Mouse (Mus musculus): ENCODE measurements at regions not wholly inside any gene's neighbourhood (a gene's known extent, or its start where the extent isn't known, plus 50 kb on each side); places are given as distances from the start of the nearest gene placed in this dataset.

DNA sequence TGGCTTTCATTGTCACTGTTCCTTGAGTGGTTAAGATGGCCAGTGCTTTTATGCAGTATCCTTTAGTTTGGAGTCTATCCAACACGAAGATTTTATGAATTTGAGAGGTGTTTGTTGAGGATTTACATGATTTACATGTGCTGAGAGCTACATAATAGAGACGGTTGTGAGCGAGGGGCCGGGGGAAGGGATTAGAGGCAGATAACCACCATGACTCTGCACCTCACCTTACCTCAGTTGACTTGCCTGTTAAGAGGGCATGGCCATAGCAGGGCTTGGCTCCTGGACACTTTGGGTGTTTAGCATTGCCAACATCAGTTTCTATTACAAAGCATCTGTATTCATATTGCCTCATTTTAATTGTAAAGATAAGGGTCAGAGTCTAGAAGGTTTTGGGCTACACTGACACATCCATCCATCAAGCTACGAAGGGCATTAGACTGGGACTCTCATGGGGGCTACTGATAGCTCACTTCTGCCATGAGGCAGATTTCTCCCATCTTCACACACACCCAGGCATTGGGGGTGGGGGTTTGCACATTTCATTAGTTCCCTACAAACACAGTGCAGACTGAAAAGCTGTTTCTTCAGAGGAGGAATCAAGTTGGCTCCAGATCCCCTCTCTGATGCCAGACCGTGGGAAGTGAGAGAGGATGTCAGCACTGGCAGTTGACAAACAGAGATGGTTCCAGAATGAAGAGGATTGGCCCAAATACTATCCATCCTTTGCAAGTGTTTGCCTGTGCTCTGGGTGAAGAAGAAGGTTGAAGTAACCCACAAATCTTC lies 139.9 kb downstream of the Gm11011 start:
- Histone ChIP-seq H3K4me2 (no peak overlapping the region), H3K9me3 (no peaks in the 10 kb centered on the region), H3K36me3 (no peaks in the 10 kb centered on the region), H3K4me1 (replicated peaks) (no peaks in the 10 kb centered on the region), H3K9ac (replicated peaks) (no peak overlapping the region), H3K27me3 (no peaks in the 10 kb centered on the region), H3K27ac (no peak overlapping the region), H3K4me3 (replicated peaks) (no peak overlapping the region)
- no peak for ATAC-seq (ENCODE audit: insufficient number of reproducible peaks, insufficient read depth, low FRiP score, low TSS enrichment, low read depth)
- 86% methylated on average over 6 of the region's 6 CpGs for WGBS

DNA sequence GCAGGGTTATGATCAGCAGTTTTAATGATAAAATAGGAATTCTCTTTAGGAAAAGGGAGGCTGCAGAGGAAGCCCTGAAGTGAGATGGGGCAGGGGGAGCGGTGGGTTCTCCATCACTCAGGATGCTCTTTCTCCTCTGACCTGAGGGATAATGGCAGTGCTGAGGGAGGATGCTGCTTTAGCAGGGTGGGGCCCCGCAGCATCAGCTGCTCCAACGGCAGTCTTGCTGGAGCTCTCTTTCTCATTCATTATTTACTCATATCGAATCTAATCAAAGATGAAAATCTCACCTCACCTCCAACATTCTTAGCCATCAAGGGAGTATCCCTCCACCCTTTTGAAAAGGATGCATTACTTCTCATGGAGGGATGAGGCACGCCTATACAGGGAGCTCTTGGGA lies 141.7 kb downstream of the Gm11011 start:
- no peaks in the 10 kb centered on the region; the same call in 1 of the 2 replicates for H3K9me3 ChIP-seq
- H3K9ac ChIP-seq (replicated peaks), result no peak overlapping the region
- H3K4me1 ChIP-seq (replicated peaks), result no peaks in the 10 kb centered on the region
- H3K27ac ChIP-seq, result no peak overlapping the region
- WGBS, result 87% methylated on average over 5 of the region's 5 CpGs
- H3K4me3 ChIP-seq (replicated peaks), result no peak overlapping the region
- no peaks in the 10 kb centered on the region for H3K27me3 ChIP-seq
- no peak overlapping the region for H3K4me2 ChIP-seq
- H3K36me3 ChIP-seq, result no peaks in the 10 kb centered on the region
- no peak for ATAC-seq (ENCODE audit: insufficient number of reproducible peaks, insufficient read depth, low FRiP score, low TSS enrichment, low read depth)

DNA sequence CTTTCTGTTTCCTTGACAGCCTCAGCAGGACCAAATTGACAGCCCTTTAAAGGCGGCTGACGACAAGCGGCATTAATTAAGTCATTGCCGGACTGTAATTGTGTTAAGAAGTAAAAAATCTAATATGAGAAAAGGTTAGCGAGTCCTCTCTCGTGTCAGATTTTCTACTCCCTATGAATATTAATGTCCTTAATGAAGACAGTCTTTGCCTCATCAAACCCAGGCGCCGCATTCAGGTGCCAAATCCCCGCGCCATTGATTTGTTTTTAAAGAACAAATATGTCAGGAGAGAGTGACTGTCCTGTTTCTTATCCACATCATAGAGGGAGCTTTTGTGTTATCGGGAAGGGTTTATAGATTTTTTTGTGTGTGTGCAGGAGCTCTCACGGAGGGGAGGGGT lies 142.2 kb downstream of the Gm11011 start:
- Histone ChIP-seq H3K27me3 (no peaks in the 10 kb centered on the region), H3K27ac (no peak overlapping the region), H3K9me3 (no peaks in the 10 kb centered on the region; the same call in 1 of the 2 replicates), H3K4me1 (replicated peaks) (no peaks in the 10 kb centered on the region), H3K4me2 (no peak overlapping the region), H3K36me3 (no peaks in the 10 kb centered on the region), H3K4me3 (replicated peaks) (no peak overlapping the region), H3K9ac (replicated peaks) (no peak overlapping the region)
- 86% methylated on average over 12 of the region's 12 CpGs for WGBS
- ATAC-seq (ENCODE audit: insufficient number of reproducible peaks, insufficient read depth, low FRiP score, low TSS enrichment, low read depth), result no peak

DNA sequence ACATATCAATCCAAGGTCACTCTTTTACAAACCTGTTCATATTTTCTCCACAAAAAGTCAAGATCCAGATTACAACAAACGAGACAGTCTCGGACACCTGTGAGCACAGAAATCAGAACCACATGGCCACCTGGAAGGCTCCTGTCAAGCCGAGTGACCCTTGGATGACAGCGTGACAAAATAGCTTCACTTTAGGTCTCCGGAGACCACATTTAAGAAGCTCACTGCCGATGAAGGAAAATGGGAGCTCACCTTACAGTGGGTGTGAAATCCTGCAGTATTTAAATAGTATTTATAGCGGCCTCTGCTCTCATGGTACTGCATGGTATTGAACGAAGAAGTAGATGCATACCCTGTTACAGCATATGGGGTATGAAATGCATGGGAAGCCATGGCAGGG lies 144.3 kb downstream of the Gm11011 start:
- H3K4me1 ChIP-seq (replicated peaks), result no peaks in the 10 kb centered on the region
- WGBS, result 71% methylated on average over 8 of the region's 8 CpGs
- no peak overlapping the region for H3K4me3 ChIP-seq (replicated peaks)
- no peak overlapping the region for H3K27ac ChIP-seq
- H3K36me3 ChIP-seq, result no peaks in the 10 kb centered on the region
- no peak overlapping the region for H3K9ac ChIP-seq (replicated peaks)
- H3K27me3 ChIP-seq, result no peaks in the 10 kb centered on the region
- no peaks in the 10 kb centered on the region; the same call in 1 of the 2 replicates for H3K9me3 ChIP-seq
- no peak for ATAC-seq (ENCODE audit: insufficient number of reproducible peaks, insufficient read depth, low FRiP score, low TSS enrichment, low read depth)
- H3K4me2 ChIP-seq, result no peak overlapping the region

DNA sequence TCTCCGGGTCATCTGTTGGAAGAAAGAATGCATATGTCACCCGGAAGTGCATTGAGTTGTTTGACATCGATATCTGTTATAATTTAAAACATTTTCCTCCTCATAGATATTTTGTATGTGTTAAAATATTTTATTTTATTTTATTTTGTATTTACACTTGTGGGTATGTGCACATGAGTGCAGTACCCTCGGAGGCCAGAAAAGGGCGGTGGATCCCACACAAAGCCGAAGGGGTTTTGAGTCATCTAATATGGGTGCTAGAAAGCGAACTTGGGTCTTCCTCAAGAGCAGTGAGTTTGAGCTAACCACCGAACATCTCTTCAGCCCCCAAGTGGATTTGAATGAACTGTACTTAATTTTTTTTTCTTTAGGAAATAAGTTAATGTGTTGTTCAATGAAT lies 156.0 kb downstream of the Gm11011 start:
- Histone ChIP-seq H3K4me2 (no peak overlapping the region), H3K4me1 (replicated peaks) (0 out of 2 replicates have a peak, but pooled peaks cover 7% of the 10 kb centered on the region), H3K27me3 (no peaks in the 10 kb centered on the region), H3K27ac (no peak overlapping the region), H3K9me3 (peaks cover 7% of the 10 kb centered on the region; the same call in 1 of the 2 replicates), H3K36me3 (no peaks in the 10 kb centered on the region), H3K9ac (replicated peaks) (no peak overlapping the region), H3K4me3 (replicated peaks) (no peak overlapping the region)
- ATAC-seq (ENCODE audit: insufficient number of reproducible peaks, insufficient read depth, low FRiP score, low TSS enrichment, low read depth), result no peak
- WGBS, result 96% methylated on average over 8 of the region's 8 CpGs

DNA sequence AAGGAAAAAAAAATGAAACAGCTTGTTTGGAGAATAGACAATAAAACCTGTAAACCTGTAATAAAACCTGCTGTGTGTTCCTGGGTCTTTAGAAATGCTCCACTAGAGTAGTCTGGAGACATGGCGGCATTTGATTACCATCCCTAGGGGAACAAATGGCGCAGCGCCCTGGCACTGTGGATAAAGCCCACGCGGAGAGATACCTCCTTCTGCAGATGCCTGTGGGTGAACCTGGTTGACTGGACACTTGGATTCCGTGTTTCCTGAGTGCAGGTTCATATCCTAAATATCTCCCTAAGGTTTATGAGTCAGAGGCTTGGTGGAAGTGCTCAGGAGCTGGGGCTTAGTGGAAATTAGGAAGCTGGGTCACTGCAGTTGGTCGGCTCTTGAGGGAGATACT lies 158.1 kb downstream of the Gm11011 start:
- 0 out of 2 replicates have a peak, but pooled peaks cover 9% of the 10 kb centered on the region for H3K4me1 ChIP-seq (replicated peaks)
- no peaks in the 10 kb centered on the region for H3K36me3 ChIP-seq
- H3K27ac ChIP-seq, result no peak overlapping the region
- 81% methylated on average over 7 of the region's 7 CpGs for WGBS
- no peaks in the 10 kb centered on the region for H3K9me3 ChIP-seq
- no peak overlapping the region for H3K4me3 ChIP-seq (replicated peaks)
- no peak overlapping the region for H3K9ac ChIP-seq (replicated peaks)
- H3K27me3 ChIP-seq, result no peaks in the 10 kb centered on the region
- H3K4me2 ChIP-seq, result no peak overlapping the region
- no peak for ATAC-seq (ENCODE audit: insufficient number of reproducible peaks, insufficient read depth, low FRiP score, low TSS enrichment, low read depth)

DNA sequence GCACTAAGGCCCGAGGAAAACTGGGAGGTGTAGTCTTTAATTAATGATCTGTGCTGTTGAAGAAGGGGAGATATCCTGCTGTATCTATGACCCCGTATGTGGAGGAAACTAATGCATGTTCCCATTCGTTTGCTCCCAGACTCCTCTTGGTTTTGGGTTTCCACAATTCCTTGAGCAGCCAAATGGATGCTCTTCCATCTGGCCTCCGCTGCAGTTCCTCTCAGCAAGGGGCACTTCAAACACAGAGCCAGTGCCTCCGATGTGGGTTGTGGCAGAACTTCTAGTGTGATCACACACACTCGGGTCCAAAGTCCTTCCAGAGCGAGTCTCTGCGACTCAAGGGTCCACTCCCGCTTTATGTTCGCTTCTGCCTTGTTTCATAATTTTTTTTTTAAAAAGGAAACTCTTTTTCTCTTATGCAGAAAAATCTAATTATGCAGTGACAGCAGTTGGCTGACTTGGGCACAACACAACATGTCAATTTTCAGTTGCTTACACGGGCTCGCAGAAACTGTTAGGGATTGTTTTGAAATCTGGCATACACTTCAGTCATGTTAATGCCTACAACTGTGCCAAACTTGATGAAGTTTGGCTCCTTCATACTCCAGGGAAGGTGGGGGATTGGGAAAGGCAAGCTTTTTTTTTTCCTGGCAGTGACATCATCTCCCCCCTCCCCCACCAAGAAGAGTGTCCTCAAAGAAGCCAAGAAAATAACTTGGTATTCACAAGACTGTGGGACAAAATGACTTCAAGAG lies 163.2 kb downstream of the Gm11011 start:
- Histone ChIP-seq H3K9me3 (no peaks in the 10 kb centered on the region), H3K4me2 (no peak overlapping the region), H3K9ac (replicated peaks) (no peak overlapping the region), H3K36me3 (no peaks in the 10 kb centered on the region), H3K4me3 (replicated peaks) (no peak overlapping the region), H3K4me1 (replicated peaks) (0 out of 2 replicates have a peak, but pooled peaks cover 7% of the 10 kb centered on the region), H3K27me3 (no peaks in the 10 kb centered on the region), H3K27ac (no peak overlapping the region)
- WGBS, result 81% methylated on average over 12 of the region's 12 CpGs
- no peak for ATAC-seq (ENCODE audit: insufficient number of reproducible peaks, insufficient read depth, low FRiP score, low TSS enrichment, low read depth)

DNA sequence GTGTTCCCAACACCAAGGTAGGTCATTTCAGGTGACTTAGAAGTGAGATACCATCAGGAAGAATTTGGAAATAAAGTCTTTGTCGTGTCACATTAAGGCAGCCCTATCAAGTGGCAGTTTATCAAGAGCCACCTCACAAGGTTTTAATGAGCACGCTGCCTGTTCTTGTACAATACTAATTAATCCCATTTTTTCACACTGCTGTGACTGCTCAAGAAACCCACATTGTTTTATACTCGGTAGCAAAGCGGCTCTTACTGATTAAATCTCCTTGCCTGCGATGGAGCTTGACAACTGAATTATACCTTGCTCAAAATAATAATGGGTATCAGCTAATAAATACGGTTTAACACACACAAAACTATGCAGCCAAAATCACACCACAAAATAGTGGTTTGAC lies 175.2 kb downstream of the Gm11011 start:
- Histone ChIP-seq H3K4me2 (no peak overlapping the region), H3K4me3 (replicated peaks) (no peak overlapping the region), H3K9ac (replicated peaks) (no peak overlapping the region), H3K27ac (no peak overlapping the region), H3K36me3 (no peaks in the 10 kb centered on the region), H3K4me1 (replicated peaks) (no peaks in the 10 kb centered on the region), H3K27me3 (no peaks in the 10 kb centered on the region), H3K9me3 (peaks cover 7% of the 10 kb centered on the region; the same call in 1 of the 2 replicates)
- WGBS, result 49% methylated on average over 6 of the region's 6 CpGs
- ATAC-seq (ENCODE audit: insufficient number of reproducible peaks, insufficient read depth, low FRiP score, low TSS enrichment, low read depth), result no peak

DNA sequence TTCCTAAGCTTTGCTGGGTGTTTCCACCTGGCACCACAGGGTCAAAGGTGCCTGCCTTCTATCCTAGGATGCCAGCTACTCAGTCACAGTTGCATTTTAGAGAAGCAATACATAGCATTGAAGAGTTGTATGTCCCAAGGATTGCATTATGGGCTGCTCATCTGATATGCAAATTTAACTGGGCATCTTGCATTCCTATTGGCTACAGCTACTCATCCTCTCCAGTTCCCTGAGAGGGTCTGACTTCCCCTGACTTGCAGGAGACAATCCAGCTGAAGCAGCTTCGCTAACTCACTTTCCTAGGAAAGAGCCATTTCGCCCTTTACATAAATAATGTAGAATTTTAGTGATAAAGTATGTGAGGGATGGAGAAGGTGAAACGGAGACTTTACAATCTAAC lies 177.5 kb downstream of the Gm11011 start:
- Histone ChIP-seq H3K9ac (replicated peaks) (no peak overlapping the region), H3K4me3 (replicated peaks) (no peak overlapping the region), H3K4me2 (no peak overlapping the region), H3K36me3 (no peaks in the 10 kb centered on the region), H3K9me3 (peaks cover 7% of the 10 kb centered on the region; the same call in 1 of the 2 replicates), H3K27ac (no peak overlapping the region), H3K4me1 (replicated peaks) (peaks cover 6% of the 10 kb centered on the region), H3K27me3 (no peaks in the 10 kb centered on the region)
- ATAC-seq (ENCODE audit: insufficient number of reproducible peaks, insufficient read depth, low FRiP score, low TSS enrichment, low read depth), result no peak
- WGBS, result 40% methylated on average over 3 of the region's 3 CpGs

DNA sequence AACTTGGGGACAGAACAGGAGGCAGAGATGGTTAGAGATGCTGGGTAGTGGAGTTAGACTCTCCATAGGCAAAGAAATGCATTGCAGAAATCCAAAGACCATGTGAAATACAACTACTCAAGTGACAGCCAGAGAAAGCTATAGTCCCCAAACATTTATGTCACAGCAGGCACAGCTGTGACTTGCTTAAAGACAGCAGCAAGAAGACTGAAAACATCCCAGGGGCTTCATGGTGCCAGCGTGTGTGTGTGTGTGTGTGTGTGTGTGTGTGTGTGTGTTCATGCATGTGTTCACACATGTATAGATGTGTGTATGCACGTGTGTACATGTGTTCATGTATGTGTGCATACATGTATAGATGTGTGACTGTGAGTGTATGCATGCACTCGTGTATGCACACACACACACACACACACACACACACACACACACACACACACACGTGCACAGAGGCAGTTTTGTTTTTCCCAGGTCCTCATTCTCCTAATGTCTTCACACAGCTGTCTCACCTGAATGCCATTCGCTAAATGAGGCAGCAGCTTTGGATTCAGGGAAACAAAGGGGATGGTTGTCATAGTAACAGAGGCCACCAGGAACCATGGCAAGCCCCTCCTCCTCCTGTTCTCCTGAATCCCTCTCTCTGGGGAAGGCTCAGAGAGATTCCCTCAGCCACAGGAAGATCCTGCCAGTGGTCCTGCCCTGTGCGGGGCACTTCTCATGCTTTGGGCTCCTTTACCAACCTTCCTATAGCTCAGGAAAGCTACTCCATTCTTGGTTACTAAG lies 182.4 kb downstream of the Gm11011 start:
- Histone ChIP-seq H3K36me3 (no peaks in the 10 kb centered on the region), H3K4me2 (no peak overlapping the region), H3K4me3 (replicated peaks) (no peak overlapping the region), H3K27me3 (peaks cover under 1% of the 10 kb centered on the region; the same call in 1 of the 2 replicates), H3K9ac (replicated peaks) (0 out of 2 replicates have a peak overlapping the region, but pooled peaks have one; percentile 12), H3K4me1 (replicated peaks) (peaks cover 11% of the 10 kb centered on the region), H3K27ac (no peak overlapping the region), H3K9me3 (no peaks in the 10 kb centered on the region; the same call in 1 of the 2 replicates)
- no peak for ATAC-seq (ENCODE audit: insufficient number of reproducible peaks, insufficient read depth, low FRiP score, low TSS enrichment, low read depth)
- WGBS, result 39% methylated on average over 6 of the region's 6 CpGs

DNA sequence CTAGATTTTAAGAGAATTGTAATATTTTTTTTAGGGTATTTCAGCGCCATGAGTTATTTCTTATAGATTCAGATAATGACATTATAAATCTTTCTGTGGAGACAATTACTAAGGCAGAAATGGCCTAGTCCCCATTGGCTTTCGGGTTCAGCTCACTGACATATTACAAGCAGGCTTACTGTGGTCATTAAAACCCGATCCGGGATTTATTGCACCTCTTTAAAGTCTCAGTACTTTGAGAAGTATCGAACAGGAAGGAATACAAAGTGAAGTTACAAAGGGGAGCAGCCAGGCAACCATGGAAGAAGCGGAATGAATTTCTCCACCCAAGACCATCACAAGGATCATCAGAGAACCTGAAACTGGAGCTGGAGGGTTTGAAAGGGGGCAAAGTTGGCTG lies 189.8 kb downstream of the Gm11011 start:
- WGBS, result 16% methylated on average over 6 of the region's 6 CpGs
- no peaks in the 10 kb centered on the region for H3K36me3 ChIP-seq
- no peak overlapping the region for H3K27ac ChIP-seq
- no peak overlapping the region for H3K9ac ChIP-seq (replicated peaks)
- H3K4me1 ChIP-seq (replicated peaks), result peaks cover 16% of the 10 kb centered on the region
- no peak overlapping the region for H3K4me3 ChIP-seq (replicated peaks)
- H3K4me2 ChIP-seq, result peak overlapping the region; percentile 31
- no peaks in the 10 kb centered on the region for H3K9me3 ChIP-seq
- no peak for ATAC-seq (ENCODE audit: insufficient number of reproducible peaks, insufficient read depth, low FRiP score, low TSS enrichment, low read depth)
- peaks cover 11% of the 10 kb centered on the region for H3K27me3 ChIP-seq
